Mouse (Mus musculus): ENCODE results near the gene Tspan11. TPM values are rescaled to one million over a fixed set of nuclear protein-coding genes. Genes with fewer than 3 reads are reported as not detected.

Gene Tspan11
- polyA plus RNA-seq, 1 experiment from 2014 or later, result 11.7 TPM

- H3K36me3 ChIP-seq (ENCODE audit: control insufficient read depth, insufficient read depth, low read length), result no peaks in the 10 kb centered on the region
- H3K9ac ChIP-seq (ENCODE audit: low read length), result no peak overlapping the region
- ATAC-seq (ENCODE audit: insufficient read depth, low FRiP score, low TSS enrichment) (no peak), DNase-seq (ENCODE audit: low spot score) (no peak)
- no peak overlapping the region for H3K4me2 ChIP-seq (ENCODE audit: low read depth)
- no peak overlapping the region for H3K27ac ChIP-seq (ENCODE audit: low read depth, low read length)
- 90% methylated on average over 6 of the region's 6 CpGs for WGBS
- H3K4me1 ChIP-seq (ENCODE audit: control insufficient read depth, insufficient read depth, low read length), result peaks cover 31% of the 10 kb centered on the region
- no peak overlapping the region for H3K4me3 ChIP-seq (ENCODE audit: low read depth, low read length)
- no peaks in the 10 kb centered on the region for H3K27me3 ChIP-seq (ENCODE audit: control insufficient read depth, insufficient read depth, low read length)
- H3K9me3 ChIP-seq (ENCODE audit: control insufficient read depth, low read length), result no peaks in the 10 kb centered on the region
These were observed 89.3 kb downstream of the Tspan11 start for GRCm38 (mm10) chr6:127976695-127977094.

- Histone ChIP-seq H3K4me2 (ENCODE audit: low read depth) (no peak overlapping the region), H3K36me3 (ENCODE audit: control insufficient read depth, insufficient read depth, low read length) (no peaks in the 10 kb centered on the region), H3K9me3 (ENCODE audit: control insufficient read depth, low read length) (no peaks in the 10 kb centered on the region), H3K9ac (ENCODE audit: low read length) (no peak overlapping the region), H3K27me3 (ENCODE audit: control insufficient read depth, insufficient read depth, low read length) (no peaks in the 10 kb centered on the region), H3K4me1 (ENCODE audit: control insufficient read depth, insufficient read depth, low read length) (peaks cover 22% of the 10 kb centered on the region), H3K4me3 (ENCODE audit: low read depth, low read length) (no peak overlapping the region), H3K27ac (ENCODE audit: low read depth, low read length) (no peak overlapping the region)
- DNase-seq (ENCODE audit: low spot score) (no peak), ATAC-seq (ENCODE audit: insufficient read depth, low FRiP score, low TSS enrichment) (no peak)
- 50% methylated on average over 20 of the region's 20 CpGs for WGBS
These were observed 91.6 kb downstream of the Tspan11 start for GRCm38 (mm10) chr6:127978941-127979340.

- Histone ChIP-seq H3K4me3 (ENCODE audit: low read depth, low read length) (no peak overlapping the region), H3K4me2 (ENCODE audit: low read depth) (no peak overlapping the region), H3K36me3 (ENCODE audit: control insufficient read depth, insufficient read depth, low read length) (no peaks in the 10 kb centered on the region), H3K27me3 (ENCODE audit: control insufficient read depth, insufficient read depth, low read length) (no peaks in the 10 kb centered on the region), H3K9ac (ENCODE audit: low read length) (no peak overlapping the region), H3K4me1 (ENCODE audit: control insufficient read depth, insufficient read depth, low read length) (peaks cover 14% of the 10 kb centered on the region), H3K27ac (ENCODE audit: low read depth, low read length) (no peak overlapping the region), H3K9me3 (ENCODE audit: control insufficient read depth, low read length) (no peaks in the 10 kb centered on the region)
- DNase-seq (ENCODE audit: low spot score) (no peak), ATAC-seq (ENCODE audit: insufficient read depth, low FRiP score, low TSS enrichment) (no peak)
- 89% methylated on average over 5 of the region's 5 CpGs for WGBS
These were observed 92.4 kb downstream of the Tspan11 start for GRCm38 (mm10) chr6:127979831-127980230.

GRCm38 (mm10) chr6:127980381-127981045 lies 93.1 kb downstream of the Tspan11 start:
- Histone ChIP-seq H3K36me3 (ENCODE audit: control insufficient read depth, insufficient read depth, low read length) (no peaks in the 10 kb centered on the region), H3K27me3 (ENCODE audit: control insufficient read depth, insufficient read depth, low read length) (no peaks in the 10 kb centered on the region), H3K4me1 (ENCODE audit: control insufficient read depth, insufficient read depth, low read length) (peaks cover 12% of the 10 kb centered on the region; the same call in 1 of the 2 replicates), H3K9me3 (ENCODE audit: control insufficient read depth, low read length) (no peaks in the 10 kb centered on the region), H3K9ac (ENCODE audit: low read length) (no peak overlapping the region), H3K27ac (ENCODE audit: low read depth, low read length) (no peak overlapping the region), H3K4me3 (ENCODE audit: low read depth, low read length) (no peak overlapping the region), H3K4me2 (ENCODE audit: low read depth) (no peak overlapping the region)
- DNase-seq (ENCODE audit: low spot score) (no peak), ATAC-seq (ENCODE audit: insufficient read depth, low FRiP score, low TSS enrichment) (no peak)
- 64% methylated on average over 11 of the region's 11 CpGs for WGBS

GRCm38 (mm10) chr6:127981176-127981575 lies 93.8 kb downstream of the Tspan11 start:
- ATAC-seq (ENCODE audit: insufficient read depth, low FRiP score, low TSS enrichment) (no peak), DNase-seq (ENCODE audit: low spot score) (no peak)
- H3K36me3 ChIP-seq (ENCODE audit: control insufficient read depth, insufficient read depth, low read length), result no peaks in the 10 kb centered on the region
- peaks cover 12% of the 10 kb centered on the region; the same call in 1 of the 2 replicates for H3K4me1 ChIP-seq (ENCODE audit: control insufficient read depth, insufficient read depth, low read length)
- WGBS, result 77% methylated on average over 8 of the region's 8 CpGs
- H3K4me2 ChIP-seq (ENCODE audit: low read depth), result no peak overlapping the region
- no peak overlapping the region for H3K4me3 ChIP-seq (ENCODE audit: low read depth, low read length)
- no peak overlapping the region for H3K9ac ChIP-seq (ENCODE audit: low read length)
- H3K9me3 ChIP-seq (ENCODE audit: control insufficient read depth, low read length), result no peaks in the 10 kb centered on the region
- H3K27me3 ChIP-seq (ENCODE audit: control insufficient read depth, insufficient read depth, low read length), result no peaks in the 10 kb centered on the region
- H3K27ac ChIP-seq (ENCODE audit: low read depth, low read length), result no peak overlapping the region

- Histone ChIP-seq H3K4me2 (ENCODE audit: low read depth) (no peak overlapping the region), H3K9me3 (ENCODE audit: control insufficient read depth, low read length) (no peaks in the 10 kb centered on the region), H3K27me3 (ENCODE audit: control insufficient read depth, insufficient read depth, low read length) (no peaks in the 10 kb centered on the region), H3K4me3 (ENCODE audit: low read depth, low read length) (no peak overlapping the region), H3K36me3 (ENCODE audit: control insufficient read depth, insufficient read depth, low read length) (no peaks in the 10 kb centered on the region), H3K9ac (ENCODE audit: low read length) (no peak overlapping the region), H3K4me1 (ENCODE audit: control insufficient read depth, insufficient read depth, low read length) (no peaks in the 10 kb centered on the region), H3K27ac (ENCODE audit: low read depth, low read length) (no peak overlapping the region)
- ATAC-seq (ENCODE audit: insufficient read depth, low FRiP score, low TSS enrichment), result no peak
- 65% methylated on average over 9 of the region's 9 CpGs for WGBS
- no peak for DNase-seq (ENCODE audit: low spot score)
These were observed 99.0 kb downstream of the Tspan11 start for GRCm38 (mm10) chr6:127986357-127986756.

GRCm38 (mm10) chr6:127987374-127987773 lies 100.0 kb downstream of the Tspan11 start:
- WGBS, result 97% methylated on average over 14 of the region's 14 CpGs
- no peak for ATAC-seq (ENCODE audit: insufficient read depth, low FRiP score, low TSS enrichment)
- H3K4me1 ChIP-seq (ENCODE audit: control insufficient read depth, insufficient read depth, low read length), result no peaks in the 10 kb centered on the region

GRCm38 (mm10) chr6:127988944-127989494 lies 101.6 kb downstream of the Tspan11 start:
- Histone ChIP-seq H3K36me3 (ENCODE audit: control insufficient read depth, insufficient read depth, low read length) (no peaks in the 10 kb centered on the region), H3K4me1 (ENCODE audit: control insufficient read depth, insufficient read depth, low read length) (no peaks in the 10 kb centered on the region), H3K27ac (ENCODE audit: low read depth, low read length) (no peak overlapping the region), H3K4me3 (ENCODE audit: low read depth, low read length) (no peak overlapping the region), H3K4me2 (ENCODE audit: low read depth) (no peak overlapping the region), H3K9ac (ENCODE audit: low read length) (no peak overlapping the region), H3K9me3 (ENCODE audit: control insufficient read depth, low read length) (no peaks in the 10 kb centered on the region), H3K27me3 (ENCODE audit: control insufficient read depth, insufficient read depth, low read length) (no peaks in the 10 kb centered on the region)
- ATAC-seq (ENCODE audit: insufficient read depth, low FRiP score, low TSS enrichment), result no peak
- WGBS, result 74% methylated on average over 12 of the region's 12 CpGs
- DNase-seq (ENCODE audit: low spot score), result no peak

More at GRCm38 (mm10) chr6:127987374-127987773, 100.0 kb downstream of the Tspan11 start:
- no peak overlapping the region for H3K27ac ChIP-seq (ENCODE audit: low read depth, low read length)
- H3K27me3 ChIP-seq (ENCODE audit: control insufficient read depth, insufficient read depth, low read length), result no peaks in the 10 kb centered on the region
- DNase-seq (ENCODE audit: low spot score), result no peak
- H3K36me3 ChIP-seq (ENCODE audit: control insufficient read depth, insufficient read depth, low read length), result no peaks in the 10 kb centered on the region
- H3K4me3 ChIP-seq (ENCODE audit: low read depth, low read length), result no peak overlapping the region
- no peak overlapping the region for H3K9ac ChIP-seq (ENCODE audit: low read length)
- no peak overlapping the region for H3K4me2 ChIP-seq (ENCODE audit: low read depth)
- no peaks in the 10 kb centered on the region for H3K9me3 ChIP-seq (ENCODE audit: control insufficient read depth, low read length)

- DNase-seq (ENCODE audit: low spot score), result no peak
- WGBS, result 74% methylated on average over 11 of the region's 11 CpGs
- ATAC-seq (ENCODE audit: insufficient read depth, low FRiP score, low TSS enrichment), result no peak
- Histone ChIP-seq H3K9ac (ENCODE audit: low read length) (no peak overlapping the region), H3K27ac (ENCODE audit: low read depth, low read length) (no peak overlapping the region), H3K9me3 (ENCODE audit: control insufficient read depth, low read length) (no peaks in the 10 kb centered on the region), H3K4me1 (ENCODE audit: control insufficient read depth, insufficient read depth, low read length) (no peaks in the 10 kb centered on the region), H3K27me3 (ENCODE audit: control insufficient read depth, insufficient read depth, low read length) (no peaks in the 10 kb centered on the region), H3K36me3 (ENCODE audit: control insufficient read depth, insufficient read depth, low read length) (no peaks in the 10 kb centered on the region), H3K4me2 (ENCODE audit: low read depth) (no peak overlapping the region), H3K4me3 (ENCODE audit: low read depth, low read length) (no peak overlapping the region)
These were observed 102.3 kb downstream of the Tspan11 start for GRCm38 (mm10) chr6:127989624-127990212.

All from neural tube, embryonic 11.5 days (tissue).